Mouse (Mus musculus) G1E (cell line): ENCODE measurements around the gene Gm11992. TPM values are rescaled to one million over a fixed set of nuclear protein-coding genes. Genes with fewer than 3 reads are reported as not detected.

Experiments
- ATAC-seq: 2 replicates; pipeline ENCODE4 v1.8.0; 2016; ENCODE audit warnings: mild to moderate bottlenecking; ENCODE audit not compliant: insufficient number of reproducible peaks, poor library complexity, low FRiP score, severe bottlenecking; ENCODE audit errors: extremely low read depth
- DNase-seq: peaks from one replicate; pipeline ENCODE4 v3.0.0; 2012; ENCODE audit warnings: low spot score
- H3K27me3 ChIP-seq: 2 replicates; pipeline ENCODE4 v1.6.1; 2012; ENCODE audit warnings: mild to moderate bottlenecking, low read length, inconsistent platforms; ENCODE audit not compliant: insufficient read depth
- H3K36me3 ChIP-seq: replicated peaks from 2 replicates; pipeline ENCODE3; 2012; ENCODE audit warnings: mild to moderate bottlenecking, inconsistent platforms
- H3K4me1 ChIP-seq: 2 replicates; pipeline ENCODE4 v1.6.1; 2012; ENCODE audit warnings: low read depth, low read length, inconsistent platforms, mixed read lengths; ENCODE audit not compliant: insufficient read depth
- H3K4me3 ChIP-seq: 2 replicates; pipeline ENCODE4 v1.5.1; 2012; ENCODE audit warnings: low read depth, mild to moderate bottlenecking, inconsistent platforms, low read length, moderate library complexity, mixed read lengths
- H3K9me3 ChIP-seq: replicated peaks from 2 replicates; pipeline ENCODE4 v1.6.1; 2012; ENCODE audit warnings: inconsistent platforms
- CTCF ChIP-seq: IDR thresholded peaks from 2 replicates; pipeline ENCODE4 v1.5.1; 2012; ENCODE audit warnings: low read depth, low read length, inconsistent platforms, mixed read lengths
- GATA1 ChIP-seq: IDR thresholded peaks from 2 replicates; pipeline ENCODE4 v1.6.1; 2012; ENCODE audit warnings: borderline replicate concordance, low read length, inconsistent platforms, mixed read lengths
- GATA2 ChIP-seq: IDR thresholded peaks from 2 replicates; pipeline ENCODE4 v1.6.1; 2012; ENCODE audit warnings: low read depth, low read length, inconsistent platforms, borderline replicate concordance
- POLR2AphosphoS5 ChIP-seq: IDR thresholded peaks from 2 replicates; pipeline ENCODE4 v1.6.1; 2012; ENCODE audit warnings: low read depth, low read length, inconsistent platforms; ENCODE audit not compliant: insufficient replicate concordance
- TAL1 ChIP-seq: conservative IDR thresholded peaks from 2 replicates; pipeline ENCODE4 v1.6.1; 2012; ENCODE audit warnings: low read depth, low read length, inconsistent platforms, mixed read lengths
- polyA plus RNA-seq: library from polyadenylated mRNA; stranded (reverse); fragments of >175 nt; gene quantifications from 2 replicates; pipeline ENCODE4 v1.2.3, GENCODE M21; 2012
- total RNA-seq, 2 experiments: library from RNA; stranded (forward) in 1 of 2; stranded (reverse) in 1 of 2; fragments of 200-1000 nt in 1 of 2; fragments of >200 nt in 1 of 2; fragmentation: Nextera tagmentation in 1 of 2; gene quantifications; 2 replicates each; pipeline ENCODE4 v1.2.3; 2014 to 2017

The Gm11992 gene
- 2.0 TPM in 2 replicates for total RNA-seq (2014; fragmentation: Nextera tagmentation)
- total RNA-seq (2017): 2.6 and 3.0 TPM in 2 replicates
- polyA plus RNA-seq: 0.29 and 0.30 TPM in 2 replicates

GRCm38 (mm10) chr11:9048011-9048702 is at the start of gene Gm11992:
Gene Gm11992 (plus strand): TSS chr11:9048594.
- TF ChIP-seq GATA2: no peak
- TF ChIP-seq CTCF: no peak
- no peak for TF ChIP-seq POLR2AphosphoS5
- no peak for TF ChIP-seq TAL1
- no peak for TF ChIP-seq GATA1
- Histone ChIP-seq H3K4me1 (peaks cover 15% of the 10 kb centered on the region), H3K4me3 (peak within 1 kb of the TSS; percentile 70), H3K36me3 (no peaks in the 10 kb centered on the region), H3K27me3 (peaks cover 19% of the 10 kb centered on the region), H3K9me3 (no peaks in the 10 kb centered on the region)
- ATAC-seq: peak; percentile 98
- DNase-seq: peak; percentile 69

DNA sequence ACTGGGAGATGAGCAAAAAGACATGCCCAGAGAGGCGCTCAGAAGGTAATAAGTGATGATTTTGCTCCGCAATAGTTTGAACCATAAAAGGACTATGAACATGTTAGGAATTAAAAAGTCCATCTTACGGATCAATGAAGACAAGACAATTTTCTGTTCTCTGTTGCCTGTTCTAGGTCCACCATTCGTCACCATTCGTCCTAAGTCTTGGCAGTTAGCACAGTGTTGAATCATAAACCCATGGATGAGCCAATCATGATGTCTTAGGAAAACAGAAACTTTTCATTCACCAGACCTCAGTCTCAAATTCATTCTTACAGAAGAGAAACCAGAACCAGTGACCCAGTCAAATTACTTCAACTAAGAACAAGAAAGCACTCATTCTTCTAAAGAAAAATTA is 39.6 kb upstream of the Gm11992 start:
- no peak for TF ChIP-seq TAL1
- TF ChIP-seq CTCF: no peak
- TF ChIP-seq GATA1: no peak
- no peak for TF ChIP-seq GATA2
- TF ChIP-seq POLR2AphosphoS5: no peak
- no peak for ATAC-seq
- Histone ChIP-seq H3K4me3 (no peak overlapping the region), H3K9me3 (no peaks in the 10 kb centered on the region), H3K27me3 (no peaks in the 10 kb centered on the region), H3K4me1 (peaks cover 25% of the 10 kb centered on the region), H3K36me3 (peaks cover 52% of the 10 kb centered on the region)
- no peak for DNase-seq

GRCm38 (mm10) chr11:9010416-9010815 is 38.0 kb upstream of the Gm11992 start:
- DNase-seq: peak; percentile 5
- peak overlapping the region; percentile 96 for H3K4me3 ChIP-seq

DNA sequence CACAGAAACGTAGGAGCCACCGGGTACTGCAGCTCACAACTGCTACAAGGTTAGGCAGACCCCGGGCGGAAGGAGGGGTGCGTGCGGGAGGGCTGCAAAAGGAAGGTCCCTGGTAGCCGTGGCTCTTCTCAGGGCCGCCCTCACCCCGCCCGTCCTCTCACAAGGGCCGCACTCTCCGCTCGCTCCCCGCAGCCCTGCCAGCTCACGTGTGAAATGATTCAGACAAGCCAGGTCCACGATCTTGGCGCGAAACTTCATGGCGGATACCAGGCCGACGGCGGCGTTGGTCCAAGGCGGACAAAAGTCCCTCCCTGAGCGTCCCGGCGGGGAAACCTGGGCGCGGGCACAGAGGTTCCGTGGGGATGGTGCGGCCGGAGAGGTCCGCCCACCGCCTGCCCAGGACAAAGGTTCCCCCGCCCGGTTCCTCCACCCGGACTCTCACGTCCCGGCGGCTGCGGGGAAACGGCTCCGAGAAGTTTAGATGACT is 37.5 kb upstream of the Gm11992 start, which contains the start of gene Hus1:
TSS of gene Hus1 (minus strand) at position 339 of the 487 bp plus-strand sequence.
- Histone ChIP-seq H3K27me3 (peaks cover 2% of the 10 kb centered on the region; the same call in 1 of the 2 replicates), H3K9me3 (no peaks in the 10 kb centered on the region), H3K4me3 (peak within 1 kb of the TSS; percentile 96), H3K36me3 (peaks cover 30% of the 10 kb centered on the region), H3K4me1 (peaks cover 25% of the 10 kb centered on the region)
- no peak for TF ChIP-seq POLR2AphosphoS5
- TF ChIP-seq TAL1: no peak
- no peak for TF ChIP-seq CTCF
- TF ChIP-seq GATA1: no peak
- no peak for TF ChIP-seq GATA2
- peak; percentile 74 for DNase-seq
- ATAC-seq: peak; percentile 91

More at GRCm38 (mm10) chr11:9010416-9010815, 38.0 kb upstream of the Gm11992 start:
- TF ChIP-seq GATA2: no peak
- no peak for TF ChIP-seq GATA1
- no peak for TF ChIP-seq POLR2AphosphoS5
- no peak for TF ChIP-seq TAL1
- TF ChIP-seq CTCF: no peak
- peaks cover 25% of the 10 kb centered on the region for H3K4me1 ChIP-seq
- H3K36me3 ChIP-seq: peaks cover 35% of the 10 kb centered on the region
- peak; percentile 37 for ATAC-seq
- peaks cover 2% of the 10 kb centered on the region; the same call in 1 of the 2 replicates for H3K27me3 ChIP-seq
- H3K9me3 ChIP-seq: no peaks in the 10 kb centered on the region

- Histone ChIP-seq H3K27me3 (peaks cover 2% of the 10 kb centered on the region), H3K4me1 (peaks cover 25% of the 10 kb centered on the region), H3K36me3 (peaks cover 27% of the 10 kb centered on the region), H3K4me3 (peak overlapping the region; percentile 96), H3K9me3 (no peaks in the 10 kb centered on the region)
- TF ChIP-seq POLR2AphosphoS5 (no peak), GATA1 (no peak), CTCF (no peak), GATA2 (no peak), TAL1 (no peak)
- no peak for ATAC-seq
- peak; percentile 10 for DNase-seq
These were observed 37.0 kb upstream of the Gm11992 start for GRCm38 (mm10) chr11:9011348-9011747.

- peaks cover 12% of the 10 kb centered on the region for H3K27me3 ChIP-seq
- no peaks in the 10 kb centered on the region for H3K9me3 ChIP-seq
- H3K4me3 ChIP-seq: no peak overlapping the region
- ATAC-seq (no peak), DNase-seq (no peak)
- no peak for TF ChIP-seq CTCF
- no peak for TF ChIP-seq POLR2AphosphoS5
- no peak for TF ChIP-seq GATA2
- TF ChIP-seq GATA1: no peak
- no peak for TF ChIP-seq TAL1
- H3K4me1 ChIP-seq: peaks cover 7% of the 10 kb centered on the region
- peaks cover under 1% of the 10 kb centered on the region for H3K36me3 ChIP-seq
These were observed 33.7 kb upstream of the Gm11992 start for GRCm38 (mm10) chr11:9014740-9015139.
